Mouse (Mus musculus) embryonic facial prominence, embryonic 12.5 days (tissue): ENCODE results near the gene 4930519G04Rik. TPM values are rescaled to one million over a fixed set of nuclear protein-coding genes. Genes with fewer than 3 reads are reported as not detected.
A peak's percentile ranks its signal among the peaks of the same experiment; 100 is the strongest.
"Not testable (repeated sequence)": the region's sequence is repeated elsewhere in the genome, so short reads cannot be mapped to it uniquely, and the experiment has no call there.

Experiments
- ATAC-seq: fragments of 200-750 bp; cut with Nextera tagmentation; 2 replicates; pipeline ENCODE4 v1.8.0; 2017; ENCODE audit not compliant: insufficient number of reproducible peaks, insufficient read depth, low FRiP score, low TSS enrichment
- H3K27ac ChIP-seq: fragments of 300-500 bp; sonication (generic); 2 replicates; pipeline ENCODE4 v1.5.1; 2016; ENCODE audit warnings: mild to moderate bottlenecking
- H3K27me3 ChIP-seq: fragments of 300-500 bp; sonication (generic); 2 replicates; pipeline ENCODE4 v1.6.1; 2016; ENCODE audit warnings: mild to moderate bottlenecking, moderate library complexity
- H3K36me3 ChIP-seq: fragments of 300-500 bp; sonication (generic); 2 replicates; pipeline ENCODE4 v1.6.1; 2016; ENCODE audit warnings: mild to moderate bottlenecking
- H3K4me1 ChIP-seq: fragments of 300-500 bp; sonication (generic); 2 replicates; pipeline ENCODE4 v1.6.1; 2016
- H3K4me2 ChIP-seq: fragments of 300-500 bp; sonication (generic); replicated peaks from 2 replicates; pipeline ENCODE4 v1.6.1; 2016; ENCODE audit warnings: mild to moderate bottlenecking, moderate library complexity
- H3K4me3 ChIP-seq: fragments of 300-500 bp; sonication (generic); 2 replicates; pipeline ENCODE4 v1.5.1; 2016; ENCODE audit warnings: mild to moderate bottlenecking
- H3K9ac ChIP-seq: fragments of 300-500 bp; sonication (generic); 2 replicates; pipeline ENCODE4 v1.6.1; 2016; ENCODE audit warnings: mild to moderate bottlenecking, moderate library complexity
- H3K9me3 ChIP-seq: fragments of 300-500 bp; sonication (generic); 2 replicates; pipeline ENCODE4 v1.6.1; 2016; ENCODE audit warnings: mild to moderate bottlenecking, moderate library complexity
- WGBS: fragments of 180-500 bp; shearing (Covaris S2); methylation state at CpG from one replicate; pipeline ENCODE4 v1.1.7; 2016; 5-methylcytosine and 5-hydroxymethylcytosine counted together
- polyA plus RNA-seq: library from polyadenylated mRNA; unstranded; fragments of >200 nt; fragmentation: Nextera tagmentation; extraction: Ambion mirVana; gene quantifications from 2 replicates; pipeline ENCODE4 v1.2.1, GENCODE M21; 2016

The 4930519G04Rik gene
- polyA plus RNA-seq, 1 experiment from 2014 or later: not detected

GRCm38 (mm10) chr5:114813525-114814181, 39.8 kb upstream of the 4930519G04Rik start:
- Histone ChIP-seq H3K27me3 (no peaks in the 10 kb centered on the region), H3K4me3 (peak overlapping the region; percentile 93), H3K36me3 (peaks cover 18% of the 10 kb centered on the region), H3K27ac (peak overlapping the region; percentile 93), H3K9me3 (no peaks in the 10 kb centered on the region), H3K4me2 (peak overlapping the region; percentile 54), H3K9ac (peak overlapping the region; percentile 78), H3K4me1 (peaks cover 6% of the 10 kb centered on the region)
- peak; percentile 89 for ATAC-seq
- WGBS: under 1% methylated on average over 50 of the region's 50 CpGs

- no peak overlapping the region for H3K9ac ChIP-seq
- 60% methylated on average over 6 of the region's 6 CpGs for WGBS
- H3K4me1 ChIP-seq: peaks cover 3% of the 10 kb centered on the region; the same call in 1 of the 2 replicates
- H3K27ac ChIP-seq: no peak overlapping the region
- H3K4me2 ChIP-seq: no peak overlapping the region
- no peaks in the 10 kb centered on the region for H3K27me3 ChIP-seq
- no peak for ATAC-seq
- H3K36me3 ChIP-seq: peaks cover 3% of the 10 kb centered on the region
- H3K4me3 ChIP-seq: no peak overlapping the region
- no peaks in the 10 kb centered on the region for H3K9me3 ChIP-seq
These were observed 36.9 kb upstream of the 4930519G04Rik start for GRCm38 (mm10) chr5:114816599-114816998.

- no peak for ATAC-seq
- H3K27me3 ChIP-seq: no peaks in the 10 kb centered on the region
- H3K27ac ChIP-seq: no peak overlapping the region
- H3K9me3 ChIP-seq: no peaks in the 10 kb centered on the region
- WGBS: 80% methylated on average over 11 of the region's 11 CpGs
- no peaks in the 10 kb centered on the region for H3K4me1 ChIP-seq
- H3K4me2 ChIP-seq: no peak overlapping the region
- no peak overlapping the region for H3K4me3 ChIP-seq
- H3K36me3 ChIP-seq: peaks cover 9% of the 10 kb centered on the region
- H3K9ac ChIP-seq: no peak overlapping the region
These were observed 35.3 kb upstream of the 4930519G04Rik start for GRCm38 (mm10) chr5:114818124-114818523.

GRCm38 (mm10) chr5:114822796-114823688, 30.4 kb upstream of the 4930519G04Rik start, which contains the start of gene 1500011B03Rik:
1500011B03Rik (minus strand) TSS chr5:114823468.
- Histone ChIP-seq H3K27ac (peak within 1 kb of the TSS; percentile 82), H3K9ac (peak within 1 kb of the TSS; percentile 71), H3K27me3 (no peaks in the 10 kb centered on the region), H3K4me1 (0 out of 2 replicates have a peak, but pooled peaks cover 5% of the 10 kb centered on the region), H3K4me3 (peak within 1 kb of the TSS; percentile 66), H3K9me3 (no peaks in the 10 kb centered on the region), H3K4me2 (peak within 1 kb of the TSS; percentile 49), H3K36me3 (peaks cover 9% of the 10 kb centered on the region)
- peak; percentile 81 for ATAC-seq
- WGBS: 8% methylated on average over 53 of the region's 53 CpGs

GRCm38 (mm10) chr5:114824197-114824596, 29.3 kb upstream of the 4930519G04Rik start:
- 17% methylated on average over 9 of the region's 9 CpGs for WGBS
- H3K4me2 ChIP-seq: no peak overlapping the region
- H3K36me3 ChIP-seq: peaks cover 9% of the 10 kb centered on the region

GRCm38 (mm10) chr5:114825978-114826691, 27.3 kb upstream of the 4930519G04Rik start:
- H3K27me3 ChIP-seq: no peaks in the 10 kb centered on the region
- ATAC-seq: peak; percentile 79
- H3K27ac ChIP-seq: no peak overlapping the region; the same call in 1 of the 2 replicates
- H3K9me3 ChIP-seq: no peaks in the 10 kb centered on the region
- peak overlapping the region; percentile 5; the same call in 1 of the 2 replicates for H3K9ac ChIP-seq
- 10% methylated on average over 27 of the region's 27 CpGs for WGBS
- peak overlapping the region; percentile 61 for H3K4me2 ChIP-seq
- peak overlapping the region; percentile 33 for H3K4me3 ChIP-seq
- H3K36me3 ChIP-seq: peaks cover 9% of the 10 kb centered on the region
- H3K4me1 ChIP-seq: 0 out of 2 replicates have a peak, but pooled peaks cover 5% of the 10 kb centered on the region

More at GRCm38 (mm10) chr5:114824197-114824596, 29.3 kb upstream of the 4930519G04Rik start:
- 0 out of 2 replicates have a peak, but pooled peaks have one; percentile 38 for ATAC-seq
- Histone ChIP-seq H3K27me3 (no peaks in the 10 kb centered on the region), H3K27ac (no peak overlapping the region), H3K4me3 (no peak overlapping the region), H3K9me3 (no peaks in the 10 kb centered on the region), H3K9ac (no peak overlapping the region), H3K4me1 (0 out of 2 replicates have a peak, but pooled peaks cover 5% of the 10 kb centered on the region)

GRCm38 (mm10) chr5:114827427-114827826, 26.0 kb upstream of the 4930519G04Rik start:
- Histone ChIP-seq H3K4me1 (0 out of 2 replicates have a peak, but pooled peaks cover 5% of the 10 kb centered on the region), H3K27ac (no peak overlapping the region), H3K27me3 (no peaks in the 10 kb centered on the region), H3K4me3 (no peak overlapping the region), H3K9ac (no peak overlapping the region), H3K9me3 (no peaks in the 10 kb centered on the region), H3K36me3 (no peaks in the 10 kb centered on the region), H3K4me2 (no peak overlapping the region)
- 88% methylated on average over 12 of the region's 12 CpGs for WGBS
- ATAC-seq: no peak

- Histone ChIP-seq H3K9ac (no peak overlapping the region), H3K27ac (no peak overlapping the region), H3K4me2 (no peak overlapping the region), H3K27me3 (no peaks in the 10 kb centered on the region), H3K4me3 (no peak overlapping the region), H3K9me3 (no peaks in the 10 kb centered on the region), H3K36me3 (no peaks in the 10 kb centered on the region), H3K4me1 (0 out of 2 replicates have a peak, but pooled peaks cover 5% of the 10 kb centered on the region)
- 65% methylated on average over 3 of the region's 3 CpGs for WGBS
- no peak for ATAC-seq
These were observed 23.7 kb upstream of the 4930519G04Rik start for GRCm38 (mm10) chr5:114829740-114830139.

- 70% methylated on average over 12 of the region's 12 CpGs for WGBS
- no peak overlapping the region for H3K27ac ChIP-seq
- H3K4me3 ChIP-seq: no peak overlapping the region
- no peaks in the 10 kb centered on the region for H3K36me3 ChIP-seq
- no peak overlapping the region for H3K4me2 ChIP-seq
- no peaks in the 10 kb centered on the region for H3K9me3 ChIP-seq
- no peak for ATAC-seq
- H3K4me1 ChIP-seq: peaks cover 2% of the 10 kb centered on the region
- no peaks in the 10 kb centered on the region for H3K27me3 ChIP-seq
- H3K9ac ChIP-seq: no peak overlapping the region
These were observed 16.6 kb upstream of the 4930519G04Rik start for GRCm38 (mm10) chr5:114836886-114837285.

- H3K4me1 ChIP-seq: peaks cover 15% of the 10 kb centered on the region
- not testable (repeated sequence) for H3K36me3 ChIP-seq, H3K4me2 ChIP-seq, H3K27ac ChIP-seq, H3K9me3 ChIP-seq, ATAC-seq, H3K9ac ChIP-seq, H3K27me3 ChIP-seq, H3K4me3 ChIP-seq
- 57% methylated on average over 5 of the region's 5 CpGs for WGBS
These were observed 13.0 kb upstream of the 4930519G04Rik start for GRCm38 (mm10) chr5:114840481-114840880.

GRCm38 (mm10) chr5:114842155-114842554, 11.3 kb upstream of the 4930519G04Rik start:
- WGBS: 32% methylated on average over 3 of the region's 3 CpGs
- H3K36me3 ChIP-seq, H3K4me2 ChIP-seq, H3K9me3 ChIP-seq, H3K27me3 ChIP-seq, ATAC-seq, H3K4me3 ChIP-seq, H3K9ac ChIP-seq: not testable (repeated sequence)
- Histone ChIP-seq H3K4me1 (peaks cover 15% of the 10 kb centered on the region), H3K27ac (peak overlapping the region; percentile 69; the same call in 1 of the 2 replicates)
